Mouse (Mus musculus) limb, embryonic 14.5 days (tissue): Measurements from ENCODE around the gene Tbccd1. TPM values are rescaled to one million over a fixed set of nuclear protein-coding genes. Genes with fewer than 3 reads are reported as not detected.

Experiments
- ATAC-seq: fragments of 200-750 bp; cut with Nextera tagmentation; 2 replicates; pipeline ENCODE4 v1.8.0; 2017; ENCODE audit warnings: low read depth, moderate number of reproducible peaks, moderate TSS enrichment; ENCODE audit not compliant: low FRiP score
- DNase-seq: peaks from one replicate; pipeline ENCODE4 v3.0.0-alpha.2; 2015; ENCODE audit warnings: low spot score
- H3K27ac ChIP-seq: fragments of 300-500 bp; sonication (generic); replicated peaks from 2 replicates; pipeline ENCODE4 v1.5.1; 2014; ENCODE audit warnings: low read depth, mild to moderate bottlenecking, low read length, moderate library complexity, mixed read lengths
- H3K27me3 ChIP-seq: fragments of 300-500 bp; sonication (generic); 2 replicates; pipeline ENCODE4 v1.6.1; 2014; ENCODE audit warnings: low read length, mixed read lengths; ENCODE audit not compliant: control insufficient read depth, insufficient read depth
- H3K36me3 ChIP-seq: fragments of 300-500 bp; sonication (generic); 2 replicates; pipeline ENCODE4 v1.6.1; 2014; ENCODE audit warnings: mild to moderate bottlenecking, low read length, moderate library complexity, mixed read lengths; ENCODE audit not compliant: control insufficient read depth, insufficient read depth
- H3K4me1 ChIP-seq: fragments of 300-500 bp; sonication (generic); 2 replicates; pipeline ENCODE4 v1.6.1; 2014; ENCODE audit warnings: antibody characterized with exemption, low read length, mixed read lengths; ENCODE audit not compliant: control insufficient read depth, insufficient read depth
- H3K4me2 ChIP-seq: fragments of 300-500 bp; sonication (generic); replicated peaks from 2 replicates; pipeline ENCODE4 v1.6.1; 2014; ENCODE audit warnings: low read depth, mild to moderate bottlenecking, low read length, moderate library complexity; ENCODE audit not compliant: severe bottlenecking
- H3K4me3 ChIP-seq: fragments of 300-500 bp; sonication (generic); replicated peaks from 2 replicates; pipeline ENCODE4 v1.5.1; 2014; ENCODE audit warnings: low read length
- H3K9ac ChIP-seq: fragments of 300-500 bp; sonication (generic); 2 replicates; pipeline ENCODE4 v1.6.1; 2014; ENCODE audit warnings: mild to moderate bottlenecking, low read depth, low read length, moderate library complexity; ENCODE audit not compliant: severe bottlenecking
- H3K9me3 ChIP-seq: fragments of 300-500 bp; sonication (generic); 2 replicates; pipeline ENCODE4 v1.6.1; 2016; ENCODE audit warnings: low read length; ENCODE audit not compliant: control insufficient read depth
- POLR2A ChIP-seq: fragments of 200-500 bp; IDR thresholded peaks from 2 replicates; pipeline ENCODE4 v1.8.0; 2012; ENCODE audit warnings: inconsistent platforms, mild to moderate bottlenecking, moderate library complexity, borderline replicate concordance; ENCODE audit not compliant: insufficient read depth, insufficient read length; ENCODE audit errors: extremely low read depth
- WGBS: fragments of 180-500 bp; shearing (Covaris S2); extraction: QIAGEN DNeasy Blood & Tissue Kit; methylation state at CpG from one replicate; pipeline ENCODE4 v1.1.7; 2014; 5-methylcytosine and 5-hydroxymethylcytosine counted together
- polyA plus RNA-seq, 2 experiments: library from polyadenylated mRNA; depleted of rRNA in 1 of 2; stranded (reverse) in 1 of 2; unstranded in 1 of 2; fragments of >200 nt; fragmentation: Nextera tagmentation in 1 of 2; extraction: Ambion mirVana in 1 of 2; gene quantifications; 2 replicates each; pipeline versions ENCODE4 v1.2.1 to v1.2.3; 2012 to 2014

Tbccd1 gene
- polyA plus RNA-seq, 2 experiments, result 23.0 to 26.0 TPM

- Histone ChIP-seq H3K27me3 (no peaks in the 10 kb centered on the region), H3K4me3 (no peak overlapping the region), H3K4me2 (no peak overlapping the region), H3K27ac (no peak overlapping the region), H3K9me3 (no peaks in the 10 kb centered on the region), H3K36me3 (no peaks in the 10 kb centered on the region), H3K9ac (no peak overlapping the region), H3K4me1 (peaks cover 9% of the 10 kb centered on the region)
- WGBS, result 59% methylated on average over 7 of the region's 7 CpGs
- no peak for TF ChIP-seq POLR2A
- DNase-seq, result no peak
- ATAC-seq, result no peak
Measured at GRCm38 (mm10) chr16:22879945-22880595, 22.6 kb upstream of the Tbccd1 start.

- Histone ChIP-seq H3K27ac (no peak overlapping the region), H3K27me3 (no peaks in the 10 kb centered on the region), H3K4me2 (no peak overlapping the region), H3K4me1 (peaks cover 9% of the 10 kb centered on the region), H3K4me3 (no peak overlapping the region), H3K36me3 (no peaks in the 10 kb centered on the region; the same call in 1 of the 2 replicates), H3K9me3 (no peaks in the 10 kb centered on the region), H3K9ac (no peak overlapping the region)
- ATAC-seq, result no peak
- TF ChIP-seq POLR2A, result no peak
- 75% methylated on average over 7 of the region's 7 CpGs for WGBS
- DNase-seq, result no peak
Measured at GRCm38 (mm10) chr16:22878716-22879115, 21.2 kb upstream of the Tbccd1 start.

GRCm38 (mm10) chr16:22877660-22878390, 20.4 kb upstream of the Tbccd1 start:
- H3K4me1 ChIP-seq, result peaks cover 9% of the 10 kb centered on the region
- TF ChIP-seq POLR2A, result no peak
- no peak overlapping the region for H3K4me3 ChIP-seq
- no peak for DNase-seq
- 71% methylated on average over 11 of the region's 11 CpGs for WGBS
- no peak for ATAC-seq
- H3K27ac ChIP-seq, result no peak overlapping the region
- H3K27me3 ChIP-seq, result no peaks in the 10 kb centered on the region
- no peak overlapping the region for H3K4me2 ChIP-seq
- peaks cover 6% of the 10 kb centered on the region for H3K36me3 ChIP-seq
- H3K9me3 ChIP-seq, result no peaks in the 10 kb centered on the region
- H3K9ac ChIP-seq, result no peak overlapping the region

GRCm38 (mm10) chr16:22876218-22877043, 19.0 kb upstream of the Tbccd1 start:
- Histone ChIP-seq H3K27ac (no peak overlapping the region), H3K9ac (no peak overlapping the region), H3K9me3 (no peaks in the 10 kb centered on the region), H3K4me3 (no peak overlapping the region), H3K27me3 (no peaks in the 10 kb centered on the region), H3K36me3 (peaks cover 19% of the 10 kb centered on the region), H3K4me2 (no peak overlapping the region), H3K4me1 (peaks cover 9% of the 10 kb centered on the region)
- no peak for ATAC-seq
- TF ChIP-seq POLR2A, result no peak
- DNase-seq, result peak; percentile 23
- WGBS, result 38% methylated on average over 9 of the region's 9 CpGs

- H3K36me3 ChIP-seq, result peaks cover 49% of the 10 kb centered on the region
- TF ChIP-seq POLR2A, result no peak
- no peak for DNase-seq
Measured at GRCm38 (mm10) chr16:22873369-22873768, 15.9 kb upstream of the Tbccd1 start.

More at GRCm38 (mm10) chr16:22873369-22873768, 15.9 kb upstream of the Tbccd1 start:
- Histone ChIP-seq H3K4me3 (no peak overlapping the region), H3K4me1 (no peaks in the 10 kb centered on the region), H3K27me3 (no peaks in the 10 kb centered on the region), H3K27ac (no peak overlapping the region), H3K9ac (no peak overlapping the region), H3K4me2 (no peak overlapping the region), H3K9me3 (no peaks in the 10 kb centered on the region)
- 79% methylated on average over 4 of the region's 4 CpGs for WGBS
- ATAC-seq, result no peak
